Mouse (Mus musculus): ENCODE measurements around the gene Chrd. TPM values are rescaled to one million over a fixed set of nuclear protein-coding genes. Genes with fewer than 3 reads are reported as not detected.
A peak's percentile ranks its signal among the peaks of the same experiment; 100 is the strongest.

Gene Chrd
- polyA plus RNA-seq, 2 experiments = 11.6 to 38.9 TPM

DNA sequence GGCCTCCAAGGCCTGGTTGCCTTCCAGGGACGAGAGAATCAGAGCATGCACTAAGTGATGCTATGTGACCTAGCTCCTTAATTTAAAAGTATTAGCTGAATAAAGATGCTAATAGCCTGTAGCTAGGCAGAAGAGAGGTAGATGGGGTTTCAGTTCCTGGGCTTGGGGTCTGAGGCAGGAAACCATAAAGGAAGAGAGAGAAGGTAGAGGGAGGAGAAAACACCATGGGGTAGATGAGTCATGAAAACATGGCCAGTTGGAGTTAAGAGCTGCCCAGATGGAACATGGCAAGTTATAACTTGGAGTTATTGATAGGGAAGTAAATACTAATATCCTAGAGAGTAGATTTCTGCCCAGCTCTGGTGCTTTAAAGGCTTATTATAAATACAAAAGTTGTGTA, 24.5 kb downstream of the Chrd start:
- DNase-seq (ENCODE audit: low spot score) (no peak), ATAC-seq (ENCODE audit: low FRiP score, low read depth) (no peak)
- no peak overlapping the region for H3K9ac ChIP-seq (ENCODE audit: low read depth, low read length, severe bottlenecking)
- TF ChIP-seq POLR2A (IDR thresholded peaks at IDR 0.05; ENCODE audit: borderline replicate concordance, extremely low read depth, insufficient read depth, insufficient read length) = no peak
- H3K4me3 ChIP-seq (replicated peaks; ENCODE audit: low read length) = no peak overlapping the region
- H3K4me1 ChIP-seq (ENCODE audit: control insufficient read depth, insufficient read depth, low read length) = no peaks in the 10 kb centered on the region
- no peak overlapping the region for H3K27ac ChIP-seq (replicated peaks; ENCODE audit: low read depth, low read length)
- no peaks in the 10 kb centered on the region for H3K9me3 ChIP-seq (ENCODE audit: control insufficient read depth, low read length)
- WGBS = 66% methylated on average over 1 of the region's 1 CpGs
- no peaks in the 10 kb centered on the region for H3K36me3 ChIP-seq (ENCODE audit: control insufficient read depth, insufficient read depth, low read length)
- no peaks in the 10 kb centered on the region for H3K27me3 ChIP-seq (ENCODE audit: control insufficient read depth, insufficient read depth, low read length)
- H3K4me2 ChIP-seq (replicated peaks; ENCODE audit: low read depth, low read length, severe bottlenecking) = no peak overlapping the region

GRCm38 (mm10) chr16:20761681-20762080, 28.8 kb downstream of the Chrd start:
- Histone ChIP-seq H3K4me1 (ENCODE audit: control insufficient read depth, insufficient read depth, low read length) (no peaks in the 10 kb centered on the region), H3K4me3 (replicated peaks; ENCODE audit: low read length) (no peak overlapping the region), H3K27me3 (ENCODE audit: control insufficient read depth, insufficient read depth, low read length) (no peaks in the 10 kb centered on the region), H3K9me3 (ENCODE audit: control insufficient read depth, low read length) (no peaks in the 10 kb centered on the region), H3K9ac (ENCODE audit: low read depth, low read length, severe bottlenecking) (no peak overlapping the region), H3K27ac (replicated peaks; ENCODE audit: low read depth, low read length) (no peak overlapping the region), H3K4me2 (replicated peaks; ENCODE audit: low read depth, low read length, severe bottlenecking) (no peak overlapping the region), H3K36me3 (ENCODE audit: control insufficient read depth, insufficient read depth, low read length) (no peaks in the 10 kb centered on the region)
- ATAC-seq (ENCODE audit: low FRiP score, low read depth) (no peak), DNase-seq (ENCODE audit: low spot score) (peak; percentile 24)
- no peak for TF ChIP-seq POLR2A (IDR thresholded peaks at IDR 0.05; ENCODE audit: borderline replicate concordance, extremely low read depth, insufficient read depth, insufficient read length)
- WGBS = 7% methylated on average over 3 of the region's 3 CpGs

DNA sequence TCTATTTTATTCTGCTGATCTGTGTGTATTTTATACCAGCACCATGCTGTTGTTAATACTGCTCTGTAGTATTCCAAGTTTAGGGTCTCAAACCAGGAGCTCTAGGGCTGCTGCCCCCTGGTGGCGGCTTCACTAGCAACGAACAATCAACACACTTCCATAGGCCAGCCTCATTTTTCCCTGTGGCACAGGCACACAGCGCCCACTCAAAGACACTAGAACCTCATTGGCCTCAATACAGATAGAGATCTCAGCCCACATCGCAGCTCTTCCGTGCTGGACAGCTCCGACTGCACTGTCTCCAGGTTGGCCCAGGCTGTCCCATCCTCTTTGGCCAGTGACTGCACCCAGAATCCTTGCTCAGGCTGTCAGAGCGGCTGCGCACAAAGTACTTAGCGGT, 32.3 kb downstream of the Chrd start:
- no peak for TF ChIP-seq POLR2A (IDR thresholded peaks at IDR 0.05; ENCODE audit: borderline replicate concordance, extremely low read depth, insufficient read depth, insufficient read length)
- no peak for ATAC-seq (ENCODE audit: low FRiP score, low read depth)

DNA sequence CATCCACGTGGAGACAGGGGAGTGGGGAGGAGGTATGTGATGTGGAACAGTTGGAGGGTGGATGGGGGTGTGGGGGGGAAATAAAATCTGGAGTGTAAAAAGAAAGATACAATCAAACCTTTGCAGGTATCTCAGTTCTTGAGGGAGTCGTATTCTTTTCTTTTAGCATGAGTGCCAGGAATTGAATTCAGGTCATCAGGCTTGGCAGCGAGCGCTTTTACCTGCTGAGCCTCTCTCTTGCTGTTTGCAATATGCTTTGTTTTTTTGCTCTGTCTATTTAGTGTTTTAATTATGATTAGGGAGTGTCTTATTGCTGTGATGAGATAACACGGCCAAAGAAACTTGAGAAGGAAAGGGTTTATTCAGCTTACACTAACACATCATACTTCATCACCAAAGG, 42.1 kb downstream of the Chrd start:
- H3K9me3 ChIP-seq (ENCODE audit: control insufficient read depth, low read length) = no peaks in the 10 kb centered on the region

More for the DNA sequence above, 32.3 kb downstream of the Chrd start:
- H3K9ac ChIP-seq (ENCODE audit: low read depth, low read length, severe bottlenecking) = no peak overlapping the region
- no peaks in the 10 kb centered on the region for H3K36me3 ChIP-seq (ENCODE audit: control insufficient read depth, insufficient read depth, low read length)
- H3K27ac ChIP-seq (replicated peaks; ENCODE audit: low read depth, low read length) = no peak overlapping the region
- no peaks in the 10 kb centered on the region for H3K27me3 ChIP-seq (ENCODE audit: control insufficient read depth, insufficient read depth, low read length)
- H3K4me3 ChIP-seq (replicated peaks; ENCODE audit: low read length) = no peak overlapping the region
- H3K4me1 ChIP-seq (ENCODE audit: control insufficient read depth, insufficient read depth, low read length) = no peaks in the 10 kb centered on the region
- no peak overlapping the region for H3K4me2 ChIP-seq (replicated peaks; ENCODE audit: low read depth, low read length, severe bottlenecking)
- peak; percentile 30 for DNase-seq (ENCODE audit: low spot score)
- no peaks in the 10 kb centered on the region for H3K9me3 ChIP-seq (ENCODE audit: control insufficient read depth, low read length)
- 43% methylated on average over 9 of the region's 9 CpGs for WGBS

GRCm38 (mm10) chr16:20779846-20780245, 46.9 kb downstream of the Chrd start:
- no peak overlapping the region for H3K4me2 ChIP-seq (replicated peaks; ENCODE audit: low read depth, low read length, severe bottlenecking)
- no peaks in the 10 kb centered on the region for H3K4me1 ChIP-seq (ENCODE audit: control insufficient read depth, insufficient read depth, low read length)
- no peak overlapping the region for H3K27ac ChIP-seq (replicated peaks; ENCODE audit: low read depth, low read length)
- no peak for ATAC-seq (ENCODE audit: low FRiP score, low read depth)
- no peak for TF ChIP-seq POLR2A (IDR thresholded peaks at IDR 0.05; ENCODE audit: borderline replicate concordance, extremely low read depth, insufficient read depth, insufficient read length)
- no peaks in the 10 kb centered on the region for H3K27me3 ChIP-seq (ENCODE audit: control insufficient read depth, insufficient read depth, low read length)
- WGBS = 83% methylated on average over 3 of the region's 3 CpGs
- DNase-seq (ENCODE audit: low spot score) = no peak
- H3K4me3 ChIP-seq (replicated peaks; ENCODE audit: low read length) = no peak overlapping the region
- no peak overlapping the region for H3K9ac ChIP-seq (ENCODE audit: low read depth, low read length, severe bottlenecking)
- no peaks in the 10 kb centered on the region for H3K9me3 ChIP-seq (ENCODE audit: control insufficient read depth, low read length)
- H3K36me3 ChIP-seq (ENCODE audit: control insufficient read depth, insufficient read depth, low read length) = no peaks in the 10 kb centered on the region

More for the DNA sequence above, 42.1 kb downstream of the Chrd start:
- no peak overlapping the region for H3K9ac ChIP-seq (ENCODE audit: low read depth, low read length, severe bottlenecking)
- H3K4me3 ChIP-seq (replicated peaks; ENCODE audit: low read length) = no peak overlapping the region
- H3K4me1 ChIP-seq (ENCODE audit: control insufficient read depth, insufficient read depth, low read length) = no peaks in the 10 kb centered on the region
- no peaks in the 10 kb centered on the region for H3K27me3 ChIP-seq (ENCODE audit: control insufficient read depth, insufficient read depth, low read length)
- H3K36me3 ChIP-seq (ENCODE audit: control insufficient read depth, insufficient read depth, low read length) = no peaks in the 10 kb centered on the region
- WGBS = 80% methylated on average over 5 of the region's 5 CpGs
- ATAC-seq (ENCODE audit: low FRiP score, low read depth) (no peak), DNase-seq (ENCODE audit: low spot score) (no peak)
- H3K27ac ChIP-seq (replicated peaks; ENCODE audit: low read depth, low read length) = no peak overlapping the region
- no peak for TF ChIP-seq POLR2A (IDR thresholded peaks at IDR 0.05; ENCODE audit: borderline replicate concordance, extremely low read depth, insufficient read depth, insufficient read length)
- H3K4me2 ChIP-seq (replicated peaks; ENCODE audit: low read depth, low read length, severe bottlenecking) = no peak overlapping the region

DNA sequence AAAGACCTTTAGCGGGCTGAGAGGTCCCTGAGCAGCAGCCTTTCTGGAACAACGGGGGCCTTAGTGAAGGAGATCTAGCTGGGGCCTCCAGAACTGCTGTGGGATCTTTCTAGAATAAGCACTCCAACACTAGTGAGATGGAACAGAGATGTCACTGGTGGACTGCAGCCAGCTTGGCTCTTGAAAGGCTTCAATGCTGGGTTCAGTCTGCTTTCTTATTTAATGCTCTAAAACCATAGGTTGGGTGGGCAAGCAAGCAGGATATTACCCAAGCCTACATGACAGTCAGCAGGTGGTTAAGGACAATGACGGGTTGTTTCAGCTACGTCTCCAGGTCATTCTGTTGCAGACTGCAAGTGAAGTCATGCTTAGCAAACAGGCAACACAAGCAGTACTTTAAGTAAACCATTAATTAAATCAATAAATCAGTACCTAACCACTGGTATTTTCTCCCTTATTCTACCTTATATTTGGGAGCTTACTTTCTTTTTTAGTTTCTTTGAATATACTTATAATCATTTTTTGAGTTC, 48.2 kb downstream of the Chrd start:
- ATAC-seq (ENCODE audit: low FRiP score, low read depth) (no peak), DNase-seq (ENCODE audit: low spot score) (no peak)
- H3K9me3 ChIP-seq (ENCODE audit: control insufficient read depth, low read length) = no peaks in the 10 kb centered on the region
- no peak overlapping the region for H3K4me3 ChIP-seq (replicated peaks; ENCODE audit: low read length)
- 68% methylated on average over 4 of the region's 4 CpGs for WGBS
- no peaks in the 10 kb centered on the region for H3K27me3 ChIP-seq (ENCODE audit: control insufficient read depth, insufficient read depth, low read length)
- no peaks in the 10 kb centered on the region for H3K36me3 ChIP-seq (ENCODE audit: control insufficient read depth, insufficient read depth, low read length)
- TF ChIP-seq POLR2A (IDR thresholded peaks at IDR 0.05; ENCODE audit: borderline replicate concordance, extremely low read depth, insufficient read depth, insufficient read length) = no peak
- no peak overlapping the region for H3K4me2 ChIP-seq (replicated peaks; ENCODE audit: low read depth, low read length, severe bottlenecking)
- H3K27ac ChIP-seq (replicated peaks; ENCODE audit: low read depth, low read length) = no peak overlapping the region
- no peak overlapping the region for H3K9ac ChIP-seq (ENCODE audit: low read depth, low read length, severe bottlenecking)
- no peaks in the 10 kb centered on the region for H3K4me1 ChIP-seq (ENCODE audit: control insufficient read depth, insufficient read depth, low read length)

Measured in limb, embryonic 14.5 days (tissue).